Comparison of ENCODE assay signal across 11 mouse cellular contexts in the genomic region with DNA sequence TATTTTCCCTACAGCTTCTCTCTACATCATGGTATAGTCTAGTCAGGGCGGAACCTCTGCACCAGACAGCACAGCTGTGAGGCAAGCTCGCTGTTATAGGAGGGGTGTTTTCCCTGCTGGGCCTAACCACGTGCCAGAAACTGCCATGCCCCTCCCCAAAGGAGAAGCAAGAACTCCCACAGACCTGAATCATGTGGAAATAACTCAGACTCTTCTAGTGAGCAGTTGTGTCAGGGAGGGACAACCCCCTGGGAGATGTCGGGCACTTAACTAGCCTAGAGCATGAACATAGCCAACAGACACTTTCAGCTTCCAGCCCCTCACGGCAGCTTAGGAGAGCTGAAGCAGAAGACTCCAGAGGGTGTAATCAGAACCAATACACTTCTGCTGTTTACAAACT. TPM values are rescaled to one million over a fixed set of nuclear protein-coding genes. Genes with fewer than 3 reads are reported as not detected.
DNase-seq lines count a peak whose midpoint lies in the region; ATAC-seq and TF ChIP-seq lines count a peak whose summit lies in the region.
"Had no signal": no experiment of that assay in that cellular context is flagged by ENCODE, and none has a peak within 500 bp of the region (broad histone marks: within the 10 kb centered on the region; RNA-seq: fewer than 3 reads in every experiment).

No protein-coding gene starts in this region.

- H3K9me3 ChIP-seq in intestine, embryonic 14.5 days (ENCODE audit: control insufficient read depth, low read length): no peaks in the 10 kb centered on the region
- H3K9me3 ChIP-seq in intestine, postnatal 0 days (ENCODE audit: control insufficient read depth): no peaks in the 10 kb centered on the region
- H3K9me3 ChIP-seq in heart, embryonic 16.5 days (replicated peaks; ENCODE audit: control insufficient read depth, low read length): no peaks in the 10 kb centered on the region
- no peaks in the 10 kb centered on the region for H3K9me3 ChIP-seq in midbrain, embryonic 16.5 days (replicated peaks; ENCODE audit: control insufficient read depth, low read length, poor library complexity, severe bottlenecking)
- H3K9me3 ChIP-seq: lung, embryonic 15.5 days had no signal

- ATAC-seq in intestine, embryonic 14.5 days (replicated peaks; ENCODE audit: low FRiP score, low TSS enrichment, low read depth): 0 out of 2 replicates have a peak, but pooled peaks have one; percentile 75
- no peak for ATAC-seq in intestine, postnatal 0 days
- ATAC-seq in heart, embryonic 16.5 days (replicated peaks; ENCODE audit: extremely low read depth, insufficient read depth, low FRiP score): 0 out of 2 replicates have a peak, but pooled peaks have one; percentile 55
- ATAC-seq in midbrain, embryonic 16.5 days: no peak

- no peak for TF ChIP-seq POLR2A in lung, adult 2 months (IDR thresholded peaks at IDR 0.05; ENCODE audit: borderline replicate concordance, extremely low read depth, low read depth, low read length)

- no peaks in the 10 kb centered on the region for H3K27me3 ChIP-seq in intestine, embryonic 14.5 days (replicated peaks; ENCODE audit: control insufficient read depth, insufficient read depth, low read length)
- no peaks in the 10 kb centered on the region for H3K27me3 ChIP-seq in intestine, postnatal 0 days (replicated peaks; ENCODE audit: control insufficient read depth, insufficient read depth, low read length)
- no peaks in the 10 kb centered on the region for H3K27me3 ChIP-seq in heart, embryonic 16.5 days (ENCODE audit: control insufficient read depth, insufficient read depth, low read length)
- H3K27me3 ChIP-seq in midbrain, embryonic 16.5 days (ENCODE audit: control insufficient read depth, insufficient read depth, low read depth, low read length): no peaks in the 10 kb centered on the region

- TF ChIP-seq CTCF in intestine, postnatal 0 days (IDR thresholded peaks at IDR 0.05; ENCODE audit: low read depth): no peak
- TF ChIP-seq CTCF in lung, adult 2 months (IDR thresholded peaks at IDR 0.05; ENCODE audit: insufficient read depth, low read length): no peak

- H3K27ac ChIP-seq in intestine, embryonic 14.5 days (ENCODE audit: low read depth): no peak overlapping the region
- no peak overlapping the region for H3K27ac ChIP-seq in intestine, postnatal 0 days (ENCODE audit: low read depth, low read length)
- H3K27ac ChIP-seq in heart, embryonic 16.5 days (ENCODE audit: low read length): no peak overlapping the region
- H3K27ac ChIP-seq in midbrain, embryonic 16.5 days (ENCODE audit: low read length): no peak overlapping the region
- H3K27ac ChIP-seq: layer of hippocampus, adult 2 months; lung, embryonic 15.5 days had no signal

- 23% methylated on average over 5 of the region's 5 CpGs for WGBS in intestine, embryonic 14.5 days
- 38% methylated on average over 5 of the region's 5 CpGs for WGBS in intestine, postnatal 0 days
- 30% methylated on average over 5 of the region's 5 CpGs for WGBS in heart, embryonic 16.5 days
- WGBS in midbrain, embryonic 16.5 days: 25% methylated on average over 5 of the region's 5 CpGs
- 41% methylated on average over 5 of the region's 5 CpGs for WGBS in lung, adult 2 months

- no peak for DNase-seq in intestine, embryonic 14.5 days (ENCODE audit: low spot score)
- peak; percentile 38 for DNase-seq in ZHBTc4 (ENCODE audit: low read depth, low spot score)
- DNase-seq in spleen, postnatal 10 days (ENCODE audit: low spot score in 2 of 2): no peak
- no peak for DNase-seq in cerebellum, adult 18-20 months
- no peak for DNase-seq in lung, adult 2 months
- DNase-seq: thymus, adult 18-20 months had no signal

- H3K4me2 ChIP-seq in intestine, embryonic 14.5 days (ENCODE audit: low read length): no peak overlapping the region
- H3K4me2 ChIP-seq in intestine, postnatal 0 days (replicated peaks; ENCODE audit: low read depth): no peak overlapping the region
- H3K4me2 ChIP-seq in heart, embryonic 16.5 days (ENCODE audit: low read depth, low read length): no peak overlapping the region
- H3K4me2 ChIP-seq in midbrain, embryonic 16.5 days (ENCODE audit: low read length): peak overlapping the region; percentile 66; the same call in 1 of the 2 replicates
- H3K4me2 ChIP-seq: lung, embryonic 15.5 days had no signal

- no peak overlapping the region for H3K4me3 ChIP-seq in intestine, embryonic 14.5 days (ENCODE audit: low read depth, low read length)
- H3K4me3 ChIP-seq in intestine, postnatal 0 days (ENCODE audit: low read depth, low read length): no peak overlapping the region
- no peak overlapping the region for H3K4me3 ChIP-seq in heart, embryonic 16.5 days (ENCODE audit: low read length)
- no peak overlapping the region for H3K4me3 ChIP-seq in midbrain, embryonic 16.5 days (ENCODE audit: low read depth, low read length)
- no peak overlapping the region for H3K4me3 ChIP-seq in lung, adult 2 months (replicated peaks; ENCODE audit: extremely low read depth, low read depth, low read length)
- H3K4me3 ChIP-seq: layer of hippocampus, adult 2 months; lung, embryonic 15.5 days had no signal

- H3K4me1 ChIP-seq in intestine, embryonic 14.5 days (replicated peaks; ENCODE audit: control insufficient read depth, insufficient read depth, low read length): peaks cover 4% of the 10 kb centered on the region
- no peaks in the 10 kb centered on the region for H3K4me1 ChIP-seq in intestine, postnatal 0 days (replicated peaks; ENCODE audit: control insufficient read depth, insufficient read depth, low read length)
- 0 out of 2 replicates have a peak, but pooled peaks cover 2% of the 10 kb centered on the region for H3K4me1 ChIP-seq in heart, embryonic 16.5 days (ENCODE audit: control insufficient read depth, insufficient read depth, low read length)
- H3K4me1 ChIP-seq in midbrain, embryonic 16.5 days (ENCODE audit: control insufficient read depth, insufficient read depth, low read length): peaks cover 29% of the 10 kb centered on the region
- peaks cover 5% of the 10 kb centered on the region; the same call in 1 of the 2 replicates for H3K4me1 ChIP-seq in lung, adult 2 months (ENCODE audit: control insufficient read depth, insufficient read depth, low read length)
- H3K4me1 ChIP-seq: lung, embryonic 15.5 days had no signal

- H3K9ac ChIP-seq in intestine, embryonic 14.5 days (ENCODE audit: low read length): no peak overlapping the region
- H3K9ac ChIP-seq in intestine, postnatal 0 days (ENCODE audit: low read depth, low read length): no peak overlapping the region
- no peak overlapping the region for H3K9ac ChIP-seq in heart, embryonic 16.5 days (ENCODE audit: low read length)
- peak overlapping the region; percentile 13; the same call in 1 of the 2 replicates for H3K9ac ChIP-seq in midbrain, embryonic 16.5 days (ENCODE audit: low read depth, low read length)
- H3K9ac ChIP-seq: lung, embryonic 15.5 days had no signal

- H3K36me3 ChIP-seq in intestine, embryonic 14.5 days (ENCODE audit: control insufficient read depth, insufficient read depth, low read length): no peaks in the 10 kb centered on the region
- no peaks in the 10 kb centered on the region for H3K36me3 ChIP-seq in intestine, postnatal 0 days (ENCODE audit: control insufficient read depth, insufficient read depth)
- no peaks in the 10 kb centered on the region for H3K36me3 ChIP-seq in heart, embryonic 16.5 days (ENCODE audit: control insufficient read depth, insufficient read depth)
- no peaks in the 10 kb centered on the region for H3K36me3 ChIP-seq in midbrain, embryonic 16.5 days (ENCODE audit: control insufficient read depth, insufficient read depth, low read length)
- H3K36me3 ChIP-seq: lung, embryonic 15.5 days had no signal

RNA-seq across cellular contexts. Expression of a gene that starts 13.1 kb away (rescaled TPM):
- 22.4 and 23.6 TPM in 2 replicates for polyA plus RNA-seq in intestine, embryonic 14.5 days (2014; fragmentation: Nextera tagmentation; extraction: Ambion mirVana)
- 3.2 and 3.6 TPM in 2 replicates for polyA plus RNA-seq in intestine, postnatal 0 days (2015; fragmentation: Nextera tagmentation; extraction: Ambion mirVana)
- polyA plus RNA-seq in heart, embryonic 16.5 days (2015; fragmentation: Nextera tagmentation; extraction: Ambion mirVana): 17.8 and 19.1 TPM in 2 replicates
- 8.3 and 9.1 TPM in 2 replicates for polyA plus RNA-seq in midbrain, embryonic 16.5 days (2015; fragmentation: Nextera tagmentation; extraction: Ambion mirVana)
- 36.6 and 47.1 TPM in 2 replicates for polyA plus RNA-seq in lung, adult 2 months (2012; rRNA removed)

Comparison
In these comparisons a context has a peak if more than half of its experiments do, and no peak if none do; other contexts are left out.
1. ATAC-seq: peak in intestine, embryonic 14.5 days (single experiment) and heart, embryonic 16.5 days (single experiment); none in intestine, postnatal 0 days (single experiment) and midbrain, embryonic 16.5 days (single experiment).